Mouse (Mus musculus) heart, postnatal 0 days (tissue): ENCODE results near the gene Frmd8. TPM values are rescaled to one million over a fixed set of nuclear protein-coding genes. Genes with fewer than 3 reads are reported as not detected.

Experiments used
- ATAC-seq: fragments of 200-750 bp; cut with Nextera tagmentation; 2 replicates; pipeline ENCODE4 v1.8.0; 2017; ENCODE audit warnings: low read depth, moderate number of reproducible peaks, moderate library complexity; ENCODE audit not compliant: insufficient read depth
- DNase-seq: peaks from one replicate; pipeline ENCODE4 v3.0.0-alpha.2; 2016; ENCODE audit warnings: low spot score
- H3K27ac ChIP-seq: fragments of 300-500 bp; sonication (generic); 2 replicates; pipeline ENCODE4 v1.5.1; 2014; ENCODE audit warnings: low read depth, mild to moderate bottlenecking
- H3K27me3 ChIP-seq: fragments of 300-500 bp; sonication (generic); 2 replicates; pipeline ENCODE4 v1.6.1; 2014; ENCODE audit warnings: low read length, mixed read lengths; ENCODE audit not compliant: control insufficient read depth, insufficient read depth
- H3K36me3 ChIP-seq: fragments of 300-500 bp; sonication (generic); replicated peaks from 2 replicates; pipeline ENCODE4 v1.6.1; 2014; ENCODE audit warnings: low read length, mixed read lengths; ENCODE audit not compliant: control insufficient read depth, insufficient read depth
- H3K4me1 ChIP-seq: fragments of 300-500 bp; sonication (generic); 2 replicates; pipeline ENCODE4 v1.6.1; 2014; ENCODE audit warnings: antibody characterized with exemption; ENCODE audit not compliant: control insufficient read depth, insufficient read depth
- H3K4me2 ChIP-seq: fragments of 300-500 bp; sonication (generic); 2 replicates; pipeline ENCODE4 v1.6.1; 2014; ENCODE audit warnings: low read depth, mild to moderate bottlenecking, low read length, moderate library complexity
- H3K4me3 ChIP-seq: fragments of 300-500 bp; sonication (generic); 2 replicates; pipeline ENCODE4 v1.5.1; 2014; ENCODE audit warnings: low read depth, low read length
- H3K9ac ChIP-seq: fragments of 300-500 bp; sonication (generic); replicated peaks from 2 replicates; pipeline ENCODE4 v1.6.1; 2014; ENCODE audit warnings: low read depth, low read length, mixed read lengths
- H3K9me3 ChIP-seq: fragments of 300-500 bp; sonication (generic); replicated peaks from 2 replicates; pipeline ENCODE4 v1.6.1; 2016; ENCODE audit warnings: low read length; ENCODE audit not compliant: control insufficient read depth
- CTCF ChIP-seq: IDR thresholded peaks from 2 replicates; pipeline ENCODE4 v1.5.1; 2016; ENCODE audit warnings: antibody characterized with exemption, control low read depth, low read depth
- EP300 ChIP-seq: IDR thresholded peaks from 2 replicates; pipeline ENCODE4 v1.6.1; 2016; ENCODE audit warnings: antibody characterized with exemption, low read depth
- WGBS: fragments of 180-500 bp; shearing (Covaris S2); extraction: QIAGEN DNeasy Blood & Tissue Kit; methylation state at CpG from one replicate; pipeline ENCODE4 v1.1.7; 2014; 5-methylcytosine and 5-hydroxymethylcytosine counted together
- polyA plus RNA-seq: library from polyadenylated mRNA; unstranded; fragments of >200 nt; fragmentation: Nextera tagmentation; extraction: Ambion mirVana; gene quantifications from 2 replicates; pipeline ENCODE4 v1.2.1, GENCODE M21; 2015
- total RNA-seq: library from RNA; depleted of rRNA; stranded (reverse); fragments of >200 nt; gene quantifications from 2 replicates; pipeline ENCODE4 v1.2.3, GENCODE M21; 2014; ENCODE audit warnings: low replicate concordance

The Frmd8 gene
- total and polyA plus RNA-seq, 2 experiments from 2014 or later: 12.8 to 29.1 TPM

GRCm38 (mm10) chr19:5868096-5868495 lies 7.0 kb downstream of the Frmd8 start:
- WGBS: 87% methylated on average over 6 of the region's 6 CpGs
- no peak overlapping the region for H3K4me3 ChIP-seq
- peaks cover 53% of the 10 kb centered on the region for H3K36me3 ChIP-seq
- ATAC-seq: no peak
- H3K9me3 ChIP-seq: no peaks in the 10 kb centered on the region
- no peak overlapping the region for H3K4me2 ChIP-seq
- peaks cover 25% of the 10 kb centered on the region for H3K4me1 ChIP-seq
- H3K27ac ChIP-seq: no peak overlapping the region
- TF ChIP-seq CTCF (no peak), EP300 (no peak)
- no peak overlapping the region for H3K9ac ChIP-seq
- H3K27me3 ChIP-seq: no peaks in the 10 kb centered on the region
- no peak for DNase-seq

- no peak for TF ChIP-seq CTCF
- TF ChIP-seq EP300: no peak
- ATAC-seq (peak; percentile 74), DNase-seq (peak; percentile 56)
- no peak overlapping the region for H3K4me2 ChIP-seq
- H3K27me3 ChIP-seq: no peaks in the 10 kb centered on the region
- no peaks in the 10 kb centered on the region for H3K9me3 ChIP-seq
- no peak overlapping the region for H3K4me3 ChIP-seq
- WGBS: 60% methylated on average over 20 of the region's 20 CpGs
- no peak overlapping the region for H3K9ac ChIP-seq
- H3K27ac ChIP-seq: no peak overlapping the region
- H3K36me3 ChIP-seq: peaks cover 71% of the 10 kb centered on the region
- peaks cover 12% of the 10 kb centered on the region for H3K4me1 ChIP-seq
Observed at GRCm38 (mm10) chr19:5864710-5865398, 10.2 kb downstream of the Frmd8 start.

- H3K9me3 ChIP-seq: no peaks in the 10 kb centered on the region
- peaks cover 12% of the 10 kb centered on the region for H3K4me1 ChIP-seq
- DNase-seq (no peak), ATAC-seq (no peak)
- no peaks in the 10 kb centered on the region for H3K27me3 ChIP-seq
- H3K9ac ChIP-seq: no peak overlapping the region; the same call in 1 of the 2 replicates
- no peak overlapping the region for H3K4me3 ChIP-seq
- peaks cover 71% of the 10 kb centered on the region for H3K36me3 ChIP-seq
- TF ChIP-seq EP300 (no peak), CTCF (no peak)
- WGBS: 79% methylated on average over 5 of the region's 5 CpGs
- H3K27ac ChIP-seq: no peak overlapping the region
- no peak overlapping the region for H3K4me2 ChIP-seq
Observed at GRCm38 (mm10) chr19:5863776-5864175, 11.3 kb downstream of the Frmd8 start.

GRCm38 (mm10) chr19:5862335-5863085 lies 12.6 kb downstream of the Frmd8 start:
- DNase-seq: no peak

GRCm38 (mm10) chr19:5856604-5857003 lies 18.5 kb downstream of the Frmd8 start:
- Histone ChIP-seq H3K27me3 (no peaks in the 10 kb centered on the region), H3K4me1 (peaks cover 12% of the 10 kb centered on the region), H3K9me3 (no peaks in the 10 kb centered on the region), H3K9ac (no peak overlapping the region), H3K4me3 (no peak overlapping the region), H3K27ac (no peak overlapping the region), H3K4me2 (no peak overlapping the region), H3K36me3 (peaks cover 73% of the 10 kb centered on the region)
- no peak for TF ChIP-seq CTCF
- no peak for DNase-seq
- WGBS: 83% methylated on average over 9 of the region's 9 CpGs
- ATAC-seq: no peak

More at GRCm38 (mm10) chr19:5862335-5863085, 12.6 kb downstream of the Frmd8 start:
- Histone ChIP-seq H3K9me3 (no peaks in the 10 kb centered on the region), H3K9ac (no peak overlapping the region), H3K4me2 (no peak overlapping the region), H3K27me3 (no peaks in the 10 kb centered on the region), H3K4me1 (peaks cover 12% of the 10 kb centered on the region), H3K27ac (no peak overlapping the region), H3K4me3 (no peak overlapping the region), H3K36me3 (peaks cover 70% of the 10 kb centered on the region)
- ATAC-seq: no peak
- no peak for TF ChIP-seq EP300
- peak; percentile 8; the same call in 1 of the 2 replicates for TF ChIP-seq CTCF
- WGBS: 97% methylated on average over 14 of the region's 14 CpGs
